Mouse (Mus musculus) G1E (cell line): ENCODE measurements around the gene Sfmbt1. TPM values are rescaled to one million over a fixed set of nuclear protein-coding genes. Genes with fewer than 3 reads are reported as not detected.

Source experiments
- ATAC-seq: 2 replicates; pipeline ENCODE4 v1.8.0; 2016; ENCODE audit warnings: mild to moderate bottlenecking; ENCODE audit not compliant: insufficient number of reproducible peaks, poor library complexity, low FRiP score, severe bottlenecking; ENCODE audit errors: extremely low read depth
- DNase-seq: peaks from one replicate; pipeline ENCODE4 v3.0.0; 2012; ENCODE audit warnings: low spot score
- H3K27me3 ChIP-seq: 2 replicates; pipeline ENCODE4 v1.6.1; 2012; ENCODE audit warnings: mild to moderate bottlenecking, low read length, inconsistent platforms; ENCODE audit not compliant: insufficient read depth
- H3K36me3 ChIP-seq: replicated peaks from 2 replicates; pipeline ENCODE3; 2012; ENCODE audit warnings: mild to moderate bottlenecking, inconsistent platforms
- H3K4me1 ChIP-seq: 2 replicates; pipeline ENCODE4 v1.6.1; 2012; ENCODE audit warnings: low read depth, low read length, inconsistent platforms, mixed read lengths; ENCODE audit not compliant: insufficient read depth
- H3K4me3 ChIP-seq: 2 replicates; pipeline ENCODE4 v1.5.1; 2012; ENCODE audit warnings: low read depth, mild to moderate bottlenecking, inconsistent platforms, low read length, moderate library complexity, mixed read lengths
- H3K9me3 ChIP-seq: replicated peaks from 2 replicates; pipeline ENCODE4 v1.6.1; 2012; ENCODE audit warnings: inconsistent platforms
- CTCF ChIP-seq: IDR thresholded peaks from 2 replicates; pipeline ENCODE4 v1.5.1; 2012; ENCODE audit warnings: low read depth, low read length, inconsistent platforms, mixed read lengths
- GATA1 ChIP-seq: IDR thresholded peaks from 2 replicates; pipeline ENCODE4 v1.6.1; 2012; ENCODE audit warnings: borderline replicate concordance, low read length, inconsistent platforms, mixed read lengths
- GATA2 ChIP-seq: IDR thresholded peaks from 2 replicates; pipeline ENCODE4 v1.6.1; 2012; ENCODE audit warnings: low read depth, low read length, inconsistent platforms, borderline replicate concordance
- POLR2AphosphoS5 ChIP-seq: IDR thresholded peaks from 2 replicates; pipeline ENCODE4 v1.6.1; 2012; ENCODE audit warnings: low read depth, low read length, inconsistent platforms; ENCODE audit not compliant: insufficient replicate concordance
- TAL1 ChIP-seq: conservative IDR thresholded peaks from 2 replicates; pipeline ENCODE4 v1.6.1; 2012; ENCODE audit warnings: low read depth, low read length, inconsistent platforms, mixed read lengths
- polyA plus RNA-seq: library from polyadenylated mRNA; stranded (reverse); fragments of >175 nt; gene quantifications from 2 replicates; pipeline ENCODE4 v1.2.3, GENCODE M21; 2012
- total RNA-seq, 2 experiments: library from RNA; stranded (forward) in 1 of 2; stranded (reverse) in 1 of 2; fragments of 200-1000 nt in 1 of 2; fragments of >200 nt in 1 of 2; fragmentation: Nextera tagmentation in 1 of 2; gene quantifications; 2 replicates each; pipeline ENCODE4 v1.2.3; 2014 to 2017

Gene Sfmbt1
- total and polyA plus RNA-seq, 3 experiments: 3.1 to 26.6 (median 14.8) TPM

GRCm38 (mm10) chr14:30852325-30852724, 137.7 kb downstream of the Sfmbt1 start:
- peaks cover 7% of the 10 kb centered on the region for H3K4me1 ChIP-seq
- DNase-seq (no peak), ATAC-seq (no peak)
- H3K4me3 ChIP-seq: no peak overlapping the region
- peaks cover 15% of the 10 kb centered on the region for H3K36me3 ChIP-seq
- H3K27me3 ChIP-seq: no peaks in the 10 kb centered on the region
- TF ChIP-seq GATA2: no peak
- no peaks in the 10 kb centered on the region for H3K9me3 ChIP-seq

- H3K4me3 ChIP-seq: no peak overlapping the region
- peaks cover 12% of the 10 kb centered on the region for H3K4me1 ChIP-seq
- H3K9me3 ChIP-seq: no peaks in the 10 kb centered on the region
- H3K36me3 ChIP-seq: peaks cover 13% of the 10 kb centered on the region
- ATAC-seq (no peak), DNase-seq (no peak)
- no peaks in the 10 kb centered on the region for H3K27me3 ChIP-seq
- TF ChIP-seq POLR2AphosphoS5 (no peak), GATA2 (no peak), CTCF (no peak), GATA1 (no peak), TAL1 (no peak)
Observed at GRCm38 (mm10) chr14:30855316-30855715, 140.7 kb downstream of the Sfmbt1 start.

GRCm38 (mm10) chr14:30856885-30857507, 142.3 kb downstream of the Sfmbt1 start:
- Histone ChIP-seq H3K27me3 (peaks cover 2% of the 10 kb centered on the region; the same call in 1 of the 2 replicates), H3K4me1 (peaks cover 12% of the 10 kb centered on the region), H3K4me3 (no peak overlapping the region), H3K36me3 (peaks cover 12% of the 10 kb centered on the region), H3K9me3 (no peaks in the 10 kb centered on the region)
- DNase-seq (no peak), ATAC-seq (peak; percentile 58; the same call in 1 of the 2 replicates)
- TF ChIP-seq POLR2AphosphoS5 (no peak), TAL1 (no peak), GATA2 (no peak), CTCF (no peak), GATA1 (no peak)

- Histone ChIP-seq H3K9me3 (no peaks in the 10 kb centered on the region), H3K36me3 (peaks cover 13% of the 10 kb centered on the region), H3K4me1 (peaks cover 12% of the 10 kb centered on the region), H3K4me3 (no peak overlapping the region), H3K27me3 (peaks cover 2% of the 10 kb centered on the region; the same call in 1 of the 2 replicates)
- ATAC-seq: 0 out of 2 replicates have a peak, but pooled peaks have one; percentile 22
- DNase-seq: no peak
- TF ChIP-seq TAL1 (no peak), POLR2AphosphoS5 (no peak), GATA1 (no peak), CTCF (no peak), GATA2 (no peak)
Observed at GRCm38 (mm10) chr14:30857990-30858389, 143.3 kb downstream of the Sfmbt1 start.

GRCm38 (mm10) chr14:30861421-30862125, 146.9 kb downstream of the Sfmbt1 start:
- Histone ChIP-seq H3K4me3 (no peak overlapping the region), H3K36me3 (peaks cover 41% of the 10 kb centered on the region), H3K4me1 (peaks cover 12% of the 10 kb centered on the region), H3K9me3 (no peaks in the 10 kb centered on the region), H3K27me3 (peaks cover 2% of the 10 kb centered on the region; the same call in 1 of the 2 replicates)
- TF ChIP-seq CTCF (no peak), POLR2AphosphoS5 (no peak), GATA1 (no peak), TAL1 (no peak), GATA2 (no peak)
- ATAC-seq (no peak), DNase-seq (no peak)

GRCm38 (mm10) chr14:30862368-30862767, 147.7 kb downstream of the Sfmbt1 start:
- Histone ChIP-seq H3K27me3 (peaks cover 2% of the 10 kb centered on the region; the same call in 1 of the 2 replicates), H3K36me3 (peaks cover 48% of the 10 kb centered on the region), H3K4me3 (no peak overlapping the region), H3K4me1 (peaks cover 5% of the 10 kb centered on the region; the same call in 1 of the 2 replicates), H3K9me3 (no peaks in the 10 kb centered on the region)
- TF ChIP-seq GATA2: no peak
- no peak for TF ChIP-seq GATA1
- no peak for TF ChIP-seq TAL1
- no peak for TF ChIP-seq CTCF
- TF ChIP-seq POLR2AphosphoS5: no peak
- DNase-seq: no peak
- ATAC-seq: no peak
